Mouse (Mus musculus) brown adipose tissue, adult 24 weeks (tissue): ENCODE results near the gene Psma6. TPM values are rescaled to one million over a fixed set of nuclear protein-coding genes. Genes with fewer than 3 reads are reported as not detected.

Experiments
- H3K27ac ChIP-seq: fragments of 200-500 bp; replicated peaks from 2 replicates; pipeline ENCODE4 v1.5.1; 2012; ENCODE audit warnings: low read depth, mild to moderate bottlenecking, low read length
- H3K4me1 ChIP-seq: fragments of 200-500 bp; 2 replicates; pipeline ENCODE4 v1.6.1; 2012; ENCODE audit warnings: low read length, mixed read lengths; ENCODE audit not compliant: control insufficient read depth, insufficient read depth, insufficient read length
- H3K4me3 ChIP-seq: fragments of 200-500 bp; 2 replicates; pipeline ENCODE4 v1.5.1; 2012; ENCODE audit warnings: low read depth, mild to moderate bottlenecking, low read length, moderate library complexity; ENCODE audit not compliant: insufficient read depth
- polyA plus RNA-seq: library from polyadenylated mRNA; stranded (reverse); fragments of >200 nt; gene quantifications from 2 replicates; pipeline ENCODE4 v1.2.4, GENCODE M21; 2012; ENCODE audit not compliant: missing spikeins, insufficient read depth, insufficient read length

Gene Psma6
- polyA plus RNA-seq, 1 experiment: 340 TPM

DNA sequence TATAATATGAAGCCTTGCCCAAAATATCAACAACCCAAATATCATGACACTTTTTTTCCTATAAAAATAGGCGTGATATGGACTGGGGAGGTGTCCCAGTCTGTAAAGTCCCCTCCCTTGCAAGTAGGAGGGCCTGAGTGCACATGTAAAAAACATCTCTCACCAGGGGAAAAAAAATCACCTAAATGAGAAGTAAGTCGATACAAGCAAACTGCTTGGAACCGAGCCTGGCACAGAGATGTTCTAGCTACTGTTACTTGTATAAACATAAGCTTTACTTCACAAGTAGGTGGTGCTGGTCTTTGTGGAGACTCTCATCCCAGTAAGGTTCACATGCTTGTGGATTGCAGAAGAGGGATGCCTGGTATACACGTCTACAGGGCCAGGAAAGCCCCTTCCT, 76.9 kb downstream of the Psma6 start:
- Histone ChIP-seq H3K27ac (0 out of 2 replicates have a peak overlapping the region, but pooled peaks have one; percentile 4), H3K4me1 (peaks cover 27% of the 10 kb centered on the region), H3K4me3 (no peak overlapping the region)

GRCm38 (mm10) chr12:55461767-55462166, 77.7 kb downstream of the Psma6 start:
- H3K4me1 ChIP-seq: peaks cover 32% of the 10 kb centered on the region
- no peak overlapping the region for H3K4me3 ChIP-seq
- H3K27ac ChIP-seq: 0 out of 2 replicates have a peak overlapping the region, but pooled peaks have one; percentile 4

- H3K4me3 ChIP-seq: no peak overlapping the region
- peaks cover 37% of the 10 kb centered on the region for H3K4me1 ChIP-seq
- no peak overlapping the region for H3K27ac ChIP-seq
Observed at GRCm38 (mm10) chr12:55462456-55462855, 78.4 kb downstream of the Psma6 start.

DNA sequence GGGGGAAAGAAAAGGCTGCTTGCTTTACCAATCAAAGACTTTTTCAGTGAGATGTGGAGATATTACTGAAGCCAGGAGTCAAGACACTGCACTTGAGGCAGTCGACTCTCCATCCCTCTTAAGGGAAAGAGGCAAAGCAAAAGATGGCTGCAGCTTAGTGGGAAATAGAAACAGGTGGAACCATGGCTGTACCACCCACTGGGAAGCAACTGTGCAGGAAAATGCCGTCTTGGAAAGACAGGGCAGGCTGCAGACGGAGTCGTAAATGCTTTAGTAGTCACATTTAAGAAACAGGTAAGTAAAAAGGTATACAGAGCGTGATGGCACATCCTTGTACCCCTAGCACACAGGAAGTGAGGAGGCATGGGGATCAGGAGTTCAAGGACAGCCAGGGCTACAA, 79.1 kb downstream of the Psma6 start:
- Histone ChIP-seq H3K27ac (no peak overlapping the region), H3K4me3 (no peak overlapping the region), H3K4me1 (peaks cover 39% of the 10 kb centered on the region)

DNA sequence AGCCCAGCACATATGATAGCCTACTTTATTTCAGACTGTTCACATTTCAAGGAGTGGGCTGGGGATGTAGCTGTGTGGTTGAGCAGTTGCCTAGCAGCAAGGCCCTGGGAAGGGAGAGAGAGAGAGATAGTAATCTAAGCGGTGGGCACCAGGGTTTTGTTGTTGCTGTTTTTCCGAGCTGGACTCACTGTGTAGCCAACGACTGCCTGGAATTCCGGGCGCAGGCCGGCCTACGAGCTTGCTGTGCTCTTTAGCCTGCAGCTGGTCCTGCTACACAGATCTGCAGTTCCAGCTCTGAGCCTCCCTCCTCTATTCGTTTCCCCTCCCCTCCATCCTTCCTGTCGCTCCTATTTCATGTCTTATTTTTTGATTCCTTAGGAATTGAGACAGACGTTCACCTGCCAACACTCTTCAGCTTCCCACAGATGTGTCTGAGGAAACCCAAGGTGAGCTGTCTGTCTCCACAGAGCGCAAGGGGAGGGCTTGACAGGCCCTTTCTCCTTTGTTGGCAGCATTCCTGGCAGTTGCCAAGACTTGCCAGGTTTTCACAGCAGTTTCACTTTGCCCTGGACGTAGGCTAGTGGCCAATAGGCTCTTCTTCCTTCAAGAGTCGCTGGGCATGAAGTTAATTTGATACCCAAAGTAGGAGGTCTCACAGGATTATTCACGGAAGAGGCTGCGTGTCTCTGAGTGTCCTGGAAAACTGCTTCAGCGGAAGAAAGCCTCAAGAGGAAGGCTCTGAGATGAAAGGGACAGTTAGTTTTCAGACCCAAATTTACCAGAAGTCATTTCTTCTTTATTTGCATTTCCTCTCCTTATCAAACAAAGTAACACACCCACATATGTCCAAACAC, 80.2 kb downstream of the Psma6 start:
- H3K4me3 ChIP-seq: no peak overlapping the region
- peak overlapping the region; percentile 44 for H3K27ac ChIP-seq
- H3K4me1 ChIP-seq: peaks cover 39% of the 10 kb centered on the region

DNA sequence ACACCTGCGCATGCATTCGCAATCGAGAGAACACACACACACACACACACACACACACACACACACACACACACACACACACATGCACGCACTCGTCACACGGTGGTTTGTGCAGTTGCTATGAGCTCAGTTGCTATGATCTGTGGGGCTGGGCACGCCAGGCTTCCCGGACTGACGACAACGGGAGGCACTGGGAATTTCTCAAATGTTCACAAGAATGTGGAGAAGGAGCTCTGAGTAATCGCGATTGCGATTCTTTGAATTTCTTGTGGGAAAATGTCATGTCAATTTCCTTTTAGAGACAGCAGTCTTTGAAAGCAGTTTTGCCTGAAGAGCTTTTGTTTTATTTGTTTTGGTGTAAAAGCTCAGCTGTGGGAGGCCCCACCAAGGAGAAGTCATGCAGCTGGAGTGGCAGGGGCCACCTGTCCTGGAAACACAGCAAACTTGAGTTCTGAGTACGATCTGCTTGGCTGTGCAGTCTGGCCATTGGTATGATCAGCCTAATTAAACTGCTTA, 80.9 kb downstream of the Psma6 start:
- H3K4me1 ChIP-seq: peaks cover 36% of the 10 kb centered on the region
- H3K4me3 ChIP-seq: peak overlapping the region; percentile 47
- peak overlapping the region; percentile 44 for H3K27ac ChIP-seq

DNA sequence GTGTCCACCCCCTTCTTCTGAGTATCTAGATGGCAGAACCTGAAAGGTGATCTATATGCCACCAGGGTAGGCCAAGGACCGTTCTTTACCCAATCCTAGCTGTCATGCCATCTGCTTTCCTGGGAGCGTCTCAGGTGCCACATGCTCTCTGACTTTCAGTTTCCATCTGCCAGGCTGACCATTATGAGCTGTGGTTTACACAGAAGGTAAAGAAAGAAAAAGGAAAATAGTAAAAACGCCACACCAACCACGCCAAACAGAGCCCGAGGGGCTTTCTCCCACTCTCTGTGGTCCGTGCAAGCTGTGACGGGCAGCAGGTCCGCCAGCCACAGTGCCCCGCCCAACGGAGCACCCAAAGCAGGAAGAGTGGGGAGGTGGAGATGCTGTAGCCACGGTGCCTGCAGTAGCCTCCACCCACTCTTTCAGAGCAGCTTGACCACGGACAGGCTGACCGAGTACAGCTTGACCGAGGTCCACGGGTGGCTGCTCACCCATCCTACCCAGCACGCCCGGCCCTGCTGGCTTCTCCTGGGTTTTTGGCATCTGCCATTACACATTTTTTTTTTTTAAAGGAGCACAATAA, 81.5 kb downstream of the Psma6 start:
- Histone ChIP-seq H3K4me3 (peak overlapping the region; percentile 47), H3K4me1 (peaks cover 36% of the 10 kb centered on the region), H3K27ac (peak overlapping the region; percentile 44)

GRCm38 (mm10) chr12:55466088-55466701, 82.2 kb downstream of the Psma6 start:
- Histone ChIP-seq H3K27ac (no peak overlapping the region), H3K4me1 (peaks cover 35% of the 10 kb centered on the region), H3K4me3 (no peak overlapping the region)

GRCm38 (mm10) chr12:55466816-55467215, 82.8 kb downstream of the Psma6 start:
- H3K4me3 ChIP-seq: no peak overlapping the region
- H3K4me1 ChIP-seq: peaks cover 34% of the 10 kb centered on the region
- H3K27ac ChIP-seq: no peak overlapping the region

DNA sequence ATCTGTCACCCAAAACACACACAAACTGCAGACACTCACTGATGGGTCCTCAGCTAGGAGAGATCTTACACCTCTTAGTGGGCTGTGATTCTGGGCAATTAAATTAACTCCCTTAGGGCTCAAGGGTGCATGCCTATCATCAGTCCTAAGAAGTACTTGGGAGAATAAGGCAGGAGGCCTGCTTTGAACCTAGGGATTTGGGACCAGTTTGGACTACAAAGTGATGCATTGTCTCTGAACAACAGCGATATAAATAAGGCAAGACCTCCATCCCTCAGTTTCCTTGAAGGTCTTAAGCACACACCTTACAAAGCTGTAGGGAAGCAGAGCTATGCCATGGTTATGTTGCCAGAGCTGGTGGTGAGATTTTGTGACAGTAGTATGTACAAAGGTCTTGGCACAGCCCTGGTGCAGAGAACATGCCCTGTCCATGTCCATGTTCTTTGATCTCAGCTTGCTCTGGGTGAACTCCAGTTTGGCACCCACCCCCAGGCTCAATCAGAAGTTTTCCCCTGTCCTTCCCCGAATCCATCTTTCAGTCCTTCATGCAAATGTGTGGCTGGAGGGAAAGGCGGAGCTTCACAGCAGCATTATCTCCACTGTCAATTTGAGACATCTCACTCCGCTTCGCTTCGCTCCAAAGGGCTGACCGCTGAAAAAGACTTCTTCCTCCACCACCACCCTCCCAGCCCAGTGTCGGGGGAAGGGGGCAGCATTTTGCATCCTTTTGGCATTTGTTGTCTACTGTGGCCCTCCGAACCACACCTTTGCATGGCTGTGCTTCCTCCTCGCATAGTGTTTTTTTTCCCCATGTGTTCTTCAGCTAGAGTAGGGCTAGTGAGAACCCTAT, 83.5 kb downstream of the Psma6 start:
- Histone ChIP-seq H3K27ac (no peak overlapping the region), H3K4me1 (peaks cover 39% of the 10 kb centered on the region), H3K4me3 (no peak overlapping the region)

Other genes starting within 250 kb of the Psma6 start
- 15.7 and 18.4 TPM in 2 replicates for gene Srp54b, start 229.1 kb upstream of the Psma6 start, polyA plus RNA-seq
- 14.5 TPM in 1 of 2 replicates, not detected in the other for gene 1700047I17Rik2, start 184.6 kb upstream of the Psma6 start, polyA plus RNA-seq
- gene Srp54c, start 154.1 kb upstream of the Psma6 start, polyA plus RNA-seq: 71.7 and 92.8 TPM in 2 replicates
- 11.8 and 16.0 TPM in 2 replicates for gene 1110008L16Rik, start 84.6 kb upstream of the Psma6 start, polyA plus RNA-seq
- gene Ppp2r3c, start 81.2 kb upstream of the Psma6 start, polyA plus RNA-seq: 13.2 and 21.5 TPM in 2 replicates
- gene Nfkbia, start 108.4 kb downstream of the Psma6 start, polyA plus RNA-seq: 29.4 and 35.2 TPM in 2 replicates
- gene Aldoart2, start 181.0 kb downstream of the Psma6 start, polyA plus RNA-seq: 0.71 and 1.8 TPM in 2 replicates
- not detected in 2 replicates for gene Insm2, start 215.2 kb downstream of the Psma6 start, polyA plus RNA-seq